1 mouse cellular context compared by ENCODE assay signal in the genomic region with DNA sequence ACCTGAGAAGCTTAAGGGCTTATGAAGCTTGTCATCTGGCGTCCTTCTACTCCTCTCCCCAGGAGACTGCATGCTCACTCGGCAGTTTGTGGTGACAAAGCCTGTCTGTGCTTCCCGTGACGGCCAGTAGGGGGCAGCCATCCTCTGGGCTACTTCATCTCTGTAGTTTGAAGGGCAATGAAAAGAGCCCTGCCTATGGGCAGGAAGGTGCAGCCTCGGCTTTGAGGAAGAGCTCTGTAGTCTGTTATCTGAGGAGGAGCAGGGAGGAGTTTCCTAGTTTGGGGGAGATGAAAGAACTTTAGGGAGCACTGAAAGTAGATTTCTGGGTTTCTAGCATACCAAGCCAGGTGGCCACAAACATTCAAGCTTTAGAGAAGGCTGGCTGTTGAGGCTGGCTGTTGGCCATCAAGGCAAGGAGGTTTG.
TF ChIP-seq lines count a peak whose summit lies in the region.

No protein-coding gene starts in this region.

TF ChIP-seq in MEL, 35 proteins besides CTCF, POLR2A, EP300 and RAD21 (continued from another document):
- TF ChIP-seq ZC3H11A (IDR thresholded peaks at IDR 0.05; ENCODE audit: low read depth, low read length) (peak; percentile 46), RCOR1 (IDR thresholded peaks at IDR 0.05; ENCODE audit: low read depth, low read length) (peak; percentile 64), TAL1 (IDR thresholded peaks at IDR 0.05; ENCODE audit: low read length) (0 out of 2 replicates have a peak, but pooled peaks have one; percentile 11), POLR2AphosphoS5 (IDR thresholded peaks at IDR 0.05; ENCODE audit: borderline replicate concordance, low read depth, low read length) (no peak), E2F4 (IDR thresholded peaks at IDR 0.05; ENCODE audit: borderline replicate concordance, low read depth, low read length) (no peak), GATA1 (IDR thresholded peaks at IDR 0.05; ENCODE audit: low read depth, low read length) (peak; percentile 69), SIN3A (IDR thresholded peaks at IDR 0.05; ENCODE audit: low read length) (peak; percentile 89), GABPA (IDR thresholded peaks at IDR 0.05; ENCODE audit: low read depth, low read length) (no peak), MYB (IDR thresholded peaks at IDR 0.05; ENCODE audit: low read depth, low read length) (peak; percentile 34; the same call in 1 of the 2 replicates), UBTF (IDR thresholded peaks at IDR 0.05; ENCODE audit: borderline replicate concordance, insufficient read depth, low read depth, low read length) (0 out of 2 replicates have a peak, but pooled peaks have one; percentile 70), TBP (IDR thresholded peaks at IDR 0.05; ENCODE audit: low read depth, low read length) (peak; percentile 45; the same call in 1 of the 2 replicates), ZNF384 (IDR thresholded peaks at IDR 0.05; ENCODE audit: low read depth, low read length) (peak; percentile 61), MAX (IDR thresholded peaks at IDR 0.05; ENCODE audit: low read length) (peak; percentile 50; the same call in 1 of the 2 replicates), JUND (IDR thresholded peaks at IDR 0.05; ENCODE audit: low read depth, low read length) (0 out of 2 replicates have a peak, but pooled peaks have one; percentile 35), KAT2A (conservative IDR thresholded peaks at IDR 0.05; ENCODE audit: low read depth, low read length) (peak; percentile 40; the same call in 1 of the 2 replicates), MAFK (IDR thresholded peaks at IDR 0.05; ENCODE audit: borderline replicate concordance, low read depth, low read length) (0 out of 2 replicates have a peak, but pooled peaks have one; percentile 44), CHD1 (IDR thresholded peaks at IDR 0.05; ENCODE audit: low read depth, low read length) (peak; percentile 64), POLR2AphosphoS2 (IDR thresholded peaks at IDR 0.05; ENCODE audit: low read length) (no peak), NELFE (IDR thresholded peaks at IDR 0.05; ENCODE audit: low read depth, low read length) (0 out of 2 replicates have a peak, but pooled peaks have one; percentile 12), MEF2A (IDR thresholded peaks at IDR 0.05; ENCODE audit: extremely low read depth, insufficient replicate concordance, low read depth, low read length, poor library complexity, severe bottlenecking) (no peak; the same call in 1 of the 2 replicates), MXI1 (IDR thresholded peaks at IDR 0.05; ENCODE audit: low read depth, low read length) (peak; percentile 61; the same call in 1 of the 2 replicates), USF2 (IDR thresholded peaks at IDR 0.05; ENCODE audit: borderline replicate concordance in 1 of 2, insufficient read depth in 1 of 2, low read depth in 1 of 2, low read length in 2 of 2) (no peak), CHD2 (IDR thresholded peaks at IDR 0.05; ENCODE audit: low read length) (no peak), BHLHE40 (IDR thresholded peaks at IDR 0.05; ENCODE audit: borderline replicate concordance, low read depth, low read length) (peak; percentile 37; the same call in 1 of the 2 replicates), TCF12 (IDR thresholded peaks at IDR 0.05; ENCODE audit: low read depth, low read length) (peak; percentile 65), NRF1 (IDR thresholded peaks at IDR 0.05; ENCODE audit: insufficient read depth, low read depth, low read length, poor library complexity, severe bottlenecking) (0 out of 2 replicates have a peak, but pooled peaks have one; percentile 26), ELF1 (IDR thresholded peaks at IDR 0.05; ENCODE audit: low read depth, low read length) (peak; percentile 85), HCFC1 (IDR thresholded peaks at IDR 0.05; ENCODE audit: low read depth, low read length) (peak; percentile 71), ZMIZ1 (IDR thresholded peaks at IDR 0.05; ENCODE audit: low read depth, low read length) (peak; percentile 46; the same call in 1 of the 2 replicates), MAZ (IDR thresholded peaks at IDR 0.05; ENCODE audit: low read depth, low read length) (peak; percentile 89), USF1 (IDR thresholded peaks at IDR 0.05; ENCODE audit: low read depth, low read length) (peak; percentile 35; the same call in 1 of the 2 replicates), SMC3 (IDR thresholded peaks at IDR 0.05; ENCODE audit: low read depth, low read length) (peak; percentile 79)
TF ChIP-seq in MEL: peak in this region for 28.
